Mouse (Mus musculus) activated CD4-positive, CD25-positive, alpha-beta regulatory T cell, adult 4 months (primary cell): ENCODE results near the gene Arhgef38. TPM values are rescaled to one million over a fixed set of nuclear protein-coding genes. Genes with fewer than 3 reads are reported as not detected.
A peak's percentile ranks its signal among the peaks of the same experiment; 100 is the strongest.

Experiments used
- ATAC-seq: one replicate; pipeline ENCODE4 v1.8.0; 2017
- polyA plus RNA-seq, 2 experiments: library from polyadenylated mRNA; unstranded; fragments of 100-300 nt; shearing (Covaris generic); gene quantifications; one replicate each; pipeline ENCODE4 v1.2.1; 2017

The Arhgef38 gene
- polyA plus RNA-seq, 2 experiments from 2014 or later, result not detected

- ATAC-seq, result peak; percentile 60
Measured at GRCm38 (mm10) chr3:133091121-133091663, 143.6 kb downstream of the Arhgef38 start.

- no peak for ATAC-seq
Measured at GRCm38 (mm10) chr3:133090247-133091120, 144.3 kb downstream of the Arhgef38 start.

- peak; percentile 78 for ATAC-seq
Measured at GRCm38 (mm10) chr3:133085858-133086257, 148.9 kb downstream of the Arhgef38 start.

GRCm38 (mm10) chr3:133082736-133083135, 152.0 kb downstream of the Arhgef38 start:
- no peak for ATAC-seq

GRCm38 (mm10) chr3:133075560-133075959, 159.2 kb downstream of the Arhgef38 start:
- ATAC-seq, result no peak

Other genes starting within 250 kb of the Arhgef38 start
- gene Ints12, start 143.1 kb downstream of the Arhgef38 start, polyA plus RNA-seq, result 10 to 100 TPM; 17.1 to 20.7 TPM
- gene Gstcd, start 142.9 kb downstream of the Arhgef38 start, polyA plus RNA-seq, result 1 to 10 TPM; 2.5 to 4.0 TPM
- 10 to 100 TPM; 22.9 to 24.4 TPM for gene Ppa2, start 75.2 kb upstream of the Arhgef38 start, polyA plus RNA-seq